Mouse (Mus musculus) cortical plate, adult 2 months (tissue): ENCODE results near the gene Cox7a1.

Source experiments
- CTCF ChIP-seq: fragments of 200-500 bp; IDR thresholded peaks from 2 replicates; pipeline ENCODE4 v1.5.1; 2011; ENCODE audit warnings: mild to moderate bottlenecking, control low read depth, low read length; ENCODE audit not compliant: insufficient read depth; ENCODE audit errors: extremely low read depth
- POLR2A ChIP-seq: fragments of 200-500 bp; IDR thresholded peaks from 2 replicates; pipeline ENCODE4 v1.6.1; 2011; ENCODE audit warnings: mild to moderate bottlenecking, low read length, control low read depth; ENCODE audit not compliant: insufficient read depth; ENCODE audit errors: extremely low read depth

- TF ChIP-seq POLR2A, result no peak
- TF ChIP-seq CTCF, result no peak
These were observed at the start of gene Cox7a1 for GRCm38 (mm10) chr7:30183879-30184289.
